Mouse (Mus musculus) liver, embryonic 14.5 days (tissue): ENCODE results near the gene Zbtb38.

ENCODE experiments used
- CTCF ChIP-seq: IDR thresholded peaks from 2 replicates; pipeline ENCODE4 v1.5.1; 2016; ENCODE audit warnings: antibody characterized with exemption, low read depth, control low read depth
- EP300 ChIP-seq: IDR thresholded peaks from 2 replicates; pipeline ENCODE4 v1.6.1; 2016; ENCODE audit warnings: antibody characterized with exemption, low read depth

- TF ChIP-seq EP300 (no peak), CTCF (no peak)
These were observed 33.3 kb upstream of the Zbtb38 start for GRCm38 (mm10) chr9:96785871-96786342.
